Mouse (Mus musculus) bone marrow macrophage, adult 2 months (primary cell): Measurements from ENCODE around the gene Flvcr2.

ENCODE experiments used
- CTCF ChIP-seq: IDR thresholded peaks from 2 replicates; pipeline ENCODE4 v1.5.1; 2012; ENCODE audit warnings: low read depth, mild to moderate bottlenecking, low read length, moderate library complexity
- POLR2A ChIP-seq: IDR thresholded peaks from 2 replicates; pipeline ENCODE4 v1.6.1; 2012; ENCODE audit warnings: mild to moderate bottlenecking, low read depth, low read length, borderline replicate concordance

- no peak for TF ChIP-seq CTCF
- TF ChIP-seq POLR2A, result no peak
Measured at GRCm38 (mm10) chr12:85825361-85825760, 79.0 kb downstream of the Flvcr2 start.
